Mouse (Mus musculus): ENCODE results near the gene N4bp1. TPM values are rescaled to one million over a fixed set of nuclear protein-coding genes. Genes with fewer than 3 reads are reported as not detected.
A peak's percentile ranks its signal among the peaks of the same experiment; 100 is the strongest.

The N4bp1 gene
- total and polyA plus RNA-seq, 2 experiments from 2014 or later, result 4.9 to 15.5 TPM

DNA sequence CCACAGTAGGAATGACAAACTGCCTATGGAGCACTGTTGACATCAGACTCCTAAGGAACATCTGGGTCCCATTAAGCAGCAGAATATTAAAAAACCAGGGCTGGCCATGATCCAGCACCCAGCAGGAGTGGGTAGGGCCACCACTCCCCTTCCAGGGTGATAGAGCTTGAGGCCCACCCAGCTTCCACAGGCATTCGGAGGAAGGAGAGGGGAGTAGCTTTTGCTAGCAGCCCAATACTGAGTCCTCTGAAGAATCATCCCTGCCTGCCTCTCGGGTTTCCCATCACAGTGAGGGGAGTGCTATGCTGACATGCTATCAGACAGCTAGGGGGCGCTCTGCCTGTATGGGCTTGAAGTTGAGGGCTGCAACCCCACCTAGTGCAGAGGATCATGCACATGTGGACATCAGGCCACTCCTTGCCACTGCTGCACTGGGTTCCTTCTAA is 64.3 kb downstream of the N4bp1 start:
- H3K4me1 ChIP-seq (ENCODE audit: insufficient read depth, low read length), result no peaks in the 10 kb centered on the region
- H3K36me3 ChIP-seq (ENCODE audit: insufficient read depth, low read length), result no peaks in the 10 kb centered on the region
- no peak overlapping the region for H3K27ac ChIP-seq
- no peak overlapping the region for H3K4me2 ChIP-seq (ENCODE audit: low read depth, low read length)
- peak; percentile 62; the same call in 1 of the 2 replicates for ATAC-seq
- no peaks in the 10 kb centered on the region for H3K9me3 ChIP-seq (ENCODE audit: low read length)
- no peak overlapping the region for H3K4me3 ChIP-seq (ENCODE audit: low read length)
- WGBS, result 10% methylated on average over 3 of the region's 3 CpGs
- no peaks in the 10 kb centered on the region for H3K27me3 ChIP-seq (ENCODE audit: insufficient read depth, low read length)
- H3K9ac ChIP-seq (replicated peaks; ENCODE audit: low read length), result no peak overlapping the region
- DNase-seq (ENCODE audit: low spot score), result peak; percentile 62
- peak; percentile 77 for TF ChIP-seq CTCF (IDR thresholded peaks at IDR 0.05; ENCODE audit: low read depth)

DNA sequence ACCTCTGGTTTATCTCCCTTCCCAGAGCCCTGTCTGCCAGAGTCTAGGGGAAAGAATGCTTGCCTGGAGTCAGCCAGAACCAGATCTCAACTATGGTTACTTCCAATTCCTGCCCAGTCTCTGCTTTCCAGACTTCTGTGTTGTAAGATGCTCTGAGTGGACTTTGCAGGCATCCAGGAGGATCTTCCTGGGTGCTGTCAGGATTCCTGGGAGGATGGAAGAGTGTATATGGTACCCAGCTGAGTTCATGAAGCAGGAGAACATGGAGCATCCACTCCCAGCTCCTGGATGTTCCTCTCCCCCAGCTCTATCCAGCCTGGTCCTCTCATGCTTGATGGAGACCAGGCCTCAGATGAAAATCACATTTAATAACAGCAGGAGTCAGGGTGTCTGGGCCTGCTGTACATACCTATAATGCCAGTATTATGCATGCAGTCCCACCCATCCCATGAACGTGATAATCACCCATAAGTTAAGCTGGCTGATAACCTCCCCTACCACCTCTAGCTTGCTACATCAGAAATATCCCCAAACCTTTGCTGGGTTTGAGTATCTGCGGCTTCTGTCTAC is 64.8 kb downstream of the N4bp1 start:
- H3K36me3 ChIP-seq (ENCODE audit: insufficient read depth, low read length), result no peaks in the 10 kb centered on the region
- H3K4me3 ChIP-seq (ENCODE audit: low read length), result no peak overlapping the region
- H3K4me2 ChIP-seq (ENCODE audit: low read depth, low read length), result no peak overlapping the region
- no peaks in the 10 kb centered on the region for H3K27me3 ChIP-seq (ENCODE audit: insufficient read depth, low read length)
- DNase-seq (ENCODE audit: low spot score) (no peak), ATAC-seq (no peak)
- 73% methylated on average over 2 of the region's 2 CpGs for WGBS
- H3K9me3 ChIP-seq (ENCODE audit: low read length), result no peaks in the 10 kb centered on the region
- no peak overlapping the region for H3K27ac ChIP-seq
- H3K4me1 ChIP-seq (ENCODE audit: insufficient read depth, low read length), result no peaks in the 10 kb centered on the region
- no peak for TF ChIP-seq CTCF (IDR thresholded peaks at IDR 0.05; ENCODE audit: low read depth)
- no peak overlapping the region for H3K9ac ChIP-seq (replicated peaks; ENCODE audit: low read length)

GRCm38 (mm10) chr8:86819426-86819825 is 65.6 kb downstream of the N4bp1 start:
- Histone ChIP-seq H3K4me3 (ENCODE audit: low read length) (no peak overlapping the region), H3K9ac (replicated peaks; ENCODE audit: low read length) (no peak overlapping the region), H3K27ac (no peak overlapping the region), H3K27me3 (ENCODE audit: insufficient read depth, low read length) (no peaks in the 10 kb centered on the region), H3K36me3 (ENCODE audit: insufficient read depth, low read length) (no peaks in the 10 kb centered on the region), H3K4me2 (ENCODE audit: low read depth, low read length) (no peak overlapping the region), H3K4me1 (ENCODE audit: insufficient read depth, low read length) (no peaks in the 10 kb centered on the region), H3K9me3 (ENCODE audit: low read length) (no peaks in the 10 kb centered on the region)
- TF ChIP-seq CTCF (IDR thresholded peaks at IDR 0.05; ENCODE audit: low read depth), result no peak
- ATAC-seq, result no peak
- no peak for DNase-seq (ENCODE audit: low spot score)
- WGBS, result 54% methylated on average over 6 of the region's 6 CpGs

DNA sequence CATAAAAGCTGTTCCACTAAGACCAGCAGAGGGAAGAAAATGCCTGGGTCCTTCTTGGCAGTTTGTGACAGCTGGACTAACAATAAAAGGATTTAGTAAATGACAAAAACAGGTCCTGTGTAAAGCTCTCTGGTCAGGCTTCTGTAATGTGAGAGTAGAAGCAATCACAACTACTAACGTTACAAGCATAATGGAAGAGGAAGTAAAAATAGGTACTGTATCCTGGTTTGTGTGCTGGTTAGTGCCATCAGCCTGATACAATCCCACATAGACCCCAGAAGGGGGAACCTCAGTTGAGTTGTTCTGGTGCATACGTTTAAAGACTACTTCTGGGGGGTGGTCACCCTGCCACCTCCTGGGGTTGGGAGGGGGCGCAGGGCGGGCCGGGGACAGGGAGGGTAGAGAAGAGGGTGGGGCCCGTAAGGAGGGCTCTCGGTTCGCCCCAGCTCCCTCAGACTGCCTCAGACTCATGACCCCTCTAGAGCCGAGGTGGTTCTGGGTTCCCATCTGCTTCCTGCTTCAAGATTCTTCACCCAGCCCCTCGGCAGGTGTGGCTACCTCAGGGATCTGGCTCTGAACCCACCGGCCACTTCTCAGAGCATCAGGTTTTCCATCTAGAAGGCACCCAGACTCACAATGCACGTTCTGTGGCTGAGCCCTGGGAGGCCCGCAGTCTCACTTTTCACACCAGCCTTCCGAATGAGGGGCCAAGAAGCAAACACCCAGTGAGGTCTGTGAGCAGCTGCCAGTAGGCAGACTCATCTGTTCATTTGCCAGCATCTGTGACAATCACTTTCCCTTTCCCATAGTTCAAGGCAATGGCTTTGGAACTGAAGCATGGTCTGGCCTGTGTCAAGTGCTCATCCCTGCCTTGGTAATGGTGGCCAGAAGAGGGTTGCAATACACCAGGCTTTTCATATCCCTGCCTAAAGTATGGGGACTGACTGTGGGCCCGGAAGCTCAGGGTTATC is 75.8 kb downstream of the N4bp1 start:
- H3K9me3 ChIP-seq (ENCODE audit: low read length), result no peaks in the 10 kb centered on the region
- ATAC-seq (no peak), DNase-seq (ENCODE audit: low spot score) (no peak)
- H3K27me3 ChIP-seq (ENCODE audit: insufficient read depth, low read length), result no peaks in the 10 kb centered on the region
- no peaks in the 10 kb centered on the region for H3K36me3 ChIP-seq (ENCODE audit: insufficient read depth, low read length)
- no peak overlapping the region for H3K4me3 ChIP-seq (ENCODE audit: low read length)
- H3K27ac ChIP-seq, result no peak overlapping the region
- H3K4me2 ChIP-seq (ENCODE audit: low read depth, low read length), result no peak overlapping the region
- no peak for TF ChIP-seq CTCF (IDR thresholded peaks at IDR 0.05; ENCODE audit: low read depth)
- no peaks in the 10 kb centered on the region for H3K4me1 ChIP-seq (ENCODE audit: insufficient read depth, low read length)
- H3K9ac ChIP-seq (replicated peaks; ENCODE audit: low read length), result no peak overlapping the region
- 82% methylated on average over 15 of the region's 15 CpGs for WGBS

DNA sequence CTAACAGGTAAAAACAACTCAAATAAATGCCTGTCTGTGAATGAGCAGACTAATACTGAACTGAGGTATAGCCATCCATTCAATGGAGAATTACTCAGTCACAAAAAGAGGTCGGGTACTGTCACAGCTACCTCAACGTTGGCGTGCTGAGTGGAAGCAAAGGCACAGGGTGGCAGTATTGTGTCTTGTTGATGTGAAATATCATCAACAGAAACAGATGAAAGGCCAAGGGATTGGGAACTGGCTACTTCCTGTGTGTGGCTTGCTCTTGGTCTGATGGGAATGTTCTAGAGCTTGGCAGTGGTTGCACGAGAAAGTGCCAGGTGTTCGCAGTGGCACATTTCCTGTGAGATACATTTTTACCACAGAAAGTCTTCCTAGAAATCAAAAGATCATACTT is 76.8 kb downstream of the N4bp1 start:
- no peaks in the 10 kb centered on the region for H3K4me1 ChIP-seq (ENCODE audit: insufficient read depth, low read length)
- no peak overlapping the region for H3K4me3 ChIP-seq (ENCODE audit: low read length)
- ATAC-seq (no peak), DNase-seq (ENCODE audit: low spot score) (peak; percentile 19)
- no peak overlapping the region for H3K9ac ChIP-seq (replicated peaks; ENCODE audit: low read length)
- peak; percentile 39 for TF ChIP-seq CTCF (IDR thresholded peaks at IDR 0.05; ENCODE audit: low read depth)
- H3K27ac ChIP-seq, result no peak overlapping the region
- WGBS, result 70% methylated on average over 5 of the region's 5 CpGs
- no peaks in the 10 kb centered on the region for H3K36me3 ChIP-seq (ENCODE audit: insufficient read depth, low read length)
- H3K27me3 ChIP-seq (ENCODE audit: insufficient read depth, low read length), result no peaks in the 10 kb centered on the region
- no peaks in the 10 kb centered on the region for H3K9me3 ChIP-seq (ENCODE audit: low read length)
- H3K4me2 ChIP-seq (ENCODE audit: low read depth, low read length), result no peak overlapping the region

GRCm38 (mm10) chr8:86801988-86802387 is 83.1 kb downstream of the N4bp1 start:
- TF ChIP-seq CTCF (IDR thresholded peaks at IDR 0.05; ENCODE audit: low read depth), result no peak
- H3K4me1 ChIP-seq (ENCODE audit: insufficient read depth, low read length), result no peaks in the 10 kb centered on the region
- DNase-seq (ENCODE audit: low spot score) (no peak), ATAC-seq (no peak)
- no peak overlapping the region for H3K27ac ChIP-seq
- no peak overlapping the region for H3K4me2 ChIP-seq (ENCODE audit: low read depth, low read length)
- H3K4me3 ChIP-seq (ENCODE audit: low read length), result no peak overlapping the region
- 54% methylated on average over 6 of the region's 6 CpGs for WGBS
- no peaks in the 10 kb centered on the region for H3K27me3 ChIP-seq (ENCODE audit: insufficient read depth, low read length)
- no peaks in the 10 kb centered on the region for H3K9me3 ChIP-seq (ENCODE audit: low read length)
- H3K36me3 ChIP-seq (ENCODE audit: insufficient read depth, low read length), result no peaks in the 10 kb centered on the region
- no peak overlapping the region for H3K9ac ChIP-seq (replicated peaks; ENCODE audit: low read length)

Measured in hindbrain, postnatal 0 days (tissue).